Mouse (Mus musculus): Measurements from ENCODE around the gene Zfp747. TPM values are rescaled to one million over a fixed set of nuclear protein-coding genes. Genes with fewer than 3 reads are reported as not detected.
A peak's percentile ranks its signal among the peaks of the same experiment; 100 is the strongest.
"Not testable (repeated sequence)": the region's sequence is repeated elsewhere in the genome, so short reads cannot be mapped to it uniquely, and the experiment has no call there.

Zfp747 gene
- polyA plus RNA-seq, 1 experiment, result 35.5 TPM

GRCm38 (mm10) chr7:127402980-127403379 is 27.1 kb upstream of the Zfp747 start:
- Histone ChIP-seq H3K4me1 (ENCODE audit: control insufficient read depth, insufficient read depth, insufficient read length, low read length) (peaks cover 12% of the 10 kb centered on the region), H3K27ac (ENCODE audit: insufficient read depth, low read depth, low read length) (no peak overlapping the region), H3K36me3 (ENCODE audit: control insufficient read depth, insufficient read depth, low read length) (peaks cover 1% of the 10 kb centered on the region; the same call in 1 of the 2 replicates), H3K4me3 (ENCODE audit: low read depth, low read length) (no peak overlapping the region), H3K27me3 (ENCODE audit: control insufficient read depth, insufficient read depth, low read length) (no peaks in the 10 kb centered on the region)
- WGBS, result 57% methylated on average over 2 of the region's 2 CpGs
- TF ChIP-seq CTCF (IDR thresholded peaks at IDR 0.05; ENCODE audit: extremely low read depth, insufficient read length, insufficient replicate concordance, low read depth, low read length) (no peak), POLR2A (IDR thresholded peaks at IDR 0.05; ENCODE audit: low read depth, low read length) (no peak)

GRCm38 (mm10) chr7:127400355-127400754 is 24.5 kb upstream of the Zfp747 start:
- 25% methylated on average over 3 of the region's 3 CpGs for WGBS
- Histone ChIP-seq H3K36me3 (ENCODE audit: control insufficient read depth, insufficient read depth, low read length) (peaks cover 1% of the 10 kb centered on the region; the same call in 1 of the 2 replicates), H3K27me3 (ENCODE audit: control insufficient read depth, insufficient read depth, low read length) (no peaks in the 10 kb centered on the region), H3K27ac (ENCODE audit: insufficient read depth, low read depth, low read length) (peak overlapping the region; percentile 59), H3K4me3 (ENCODE audit: low read depth, low read length) (no peak overlapping the region), H3K4me1 (ENCODE audit: control insufficient read depth, insufficient read depth, insufficient read length, low read length) (peaks cover 9% of the 10 kb centered on the region)
- TF ChIP-seq POLR2A (IDR thresholded peaks at IDR 0.05; ENCODE audit: low read depth, low read length) (no peak), CTCF (IDR thresholded peaks at IDR 0.05; ENCODE audit: extremely low read depth, insufficient read length, insufficient replicate concordance, low read depth, low read length) (no peak)

GRCm38 (mm10) chr7:127393944-127394333 is 18.1 kb upstream of the Zfp747 start:
- Histone ChIP-seq H3K27me3 (ENCODE audit: control insufficient read depth, insufficient read depth, low read length) (no peaks in the 10 kb centered on the region), H3K4me3 (ENCODE audit: low read depth, low read length) (peak overlapping the region; percentile 41), H3K4me1 (ENCODE audit: control insufficient read depth, insufficient read depth, insufficient read length, low read length) (peaks cover 11% of the 10 kb centered on the region), H3K36me3 (ENCODE audit: control insufficient read depth, insufficient read depth, low read length) (peaks cover 8% of the 10 kb centered on the region), H3K27ac (ENCODE audit: insufficient read depth, low read depth, low read length) (peak overlapping the region; percentile 64)
- no peak for TF ChIP-seq POLR2A (IDR thresholded peaks at IDR 0.05; ENCODE audit: low read depth, low read length)
- no peak for TF ChIP-seq CTCF (IDR thresholded peaks at IDR 0.05; ENCODE audit: extremely low read depth, insufficient read length, insufficient replicate concordance, low read depth, low read length)
- 1% methylated on average over 7 of the region's 7 CpGs for WGBS

GRCm38 (mm10) chr7:127393157-127393943 is 17.5 kb upstream of the Zfp747 start, which contains the start of gene E430018J23Rik:
Gene E430018J23Rik (minus strand): TSS chr7:127393629.
- WGBS, result under 1% methylated on average over 45 of the region's 45 CpGs
- TF ChIP-seq POLR2A (IDR thresholded peaks at IDR 0.05; ENCODE audit: low read depth, low read length), result no peak; the same call in 1 of the 2 replicates
- TF ChIP-seq CTCF (IDR thresholded peaks at IDR 0.05; ENCODE audit: extremely low read depth, insufficient read length, insufficient replicate concordance, low read depth, low read length), result no peak
- Histone ChIP-seq H3K27me3 (ENCODE audit: control insufficient read depth, insufficient read depth, low read length) (no peaks in the 10 kb centered on the region), H3K4me3 (ENCODE audit: low read depth, low read length) (peak within 1 kb of the TSS; percentile 87), H3K4me1 (ENCODE audit: control insufficient read depth, insufficient read depth, insufficient read length, low read length) (peaks cover 11% of the 10 kb centered on the region), H3K27ac (ENCODE audit: insufficient read depth, low read depth, low read length) (peak within 1 kb of the TSS; percentile 92), H3K36me3 (ENCODE audit: control insufficient read depth, insufficient read depth, low read length) (peaks cover 8% of the 10 kb centered on the region)

- H3K27ac ChIP-seq (ENCODE audit: insufficient read depth, low read depth, low read length), result no peak overlapping the region
- H3K27me3 ChIP-seq (ENCODE audit: control insufficient read depth, insufficient read depth, low read length), result no peaks in the 10 kb centered on the region
- peaks cover 9% of the 10 kb centered on the region; the same call in 1 of the 2 replicates for H3K4me1 ChIP-seq (ENCODE audit: control insufficient read depth, insufficient read depth, insufficient read length, low read length)
- H3K36me3 ChIP-seq (ENCODE audit: control insufficient read depth, insufficient read depth, low read length), result peaks cover 8% of the 10 kb centered on the region
- no peak for TF ChIP-seq CTCF (IDR thresholded peaks at IDR 0.05; ENCODE audit: extremely low read depth, insufficient read length, insufficient replicate concordance, low read depth, low read length)
- no peak for TF ChIP-seq POLR2A (IDR thresholded peaks at IDR 0.05; ENCODE audit: low read depth, low read length)
- H3K4me3 ChIP-seq (ENCODE audit: low read depth, low read length), result peak overlapping the region; percentile 87
- WGBS, result 68% methylated on average over 8 of the region's 8 CpGs
These were observed 16.5 kb upstream of the Zfp747 start for GRCm38 (mm10) chr7:127392251-127392824.

GRCm38 (mm10) chr7:127391538-127391937 is 15.7 kb upstream of the Zfp747 start:
- 97% methylated on average over 16 of the region's 16 CpGs for WGBS
- no peaks in the 10 kb centered on the region for H3K27me3 ChIP-seq (ENCODE audit: control insufficient read depth, insufficient read depth, low read length)
- H3K4me1 ChIP-seq (ENCODE audit: control insufficient read depth, insufficient read depth, insufficient read length, low read length), result peaks cover 10% of the 10 kb centered on the region; the same call in 1 of the 2 replicates
- no peak overlapping the region for H3K4me3 ChIP-seq (ENCODE audit: low read depth, low read length)
- TF ChIP-seq CTCF (IDR thresholded peaks at IDR 0.05; ENCODE audit: extremely low read depth, insufficient read length, insufficient replicate concordance, low read depth, low read length) (no peak), POLR2A (IDR thresholded peaks at IDR 0.05; ENCODE audit: low read depth, low read length) (no peak)
- H3K27ac ChIP-seq (ENCODE audit: insufficient read depth, low read depth, low read length), result no peak overlapping the region
- H3K36me3 ChIP-seq (ENCODE audit: control insufficient read depth, insufficient read depth, low read length), result peaks cover 8% of the 10 kb centered on the region

- no peaks in the 10 kb centered on the region for H3K27me3 ChIP-seq (ENCODE audit: control insufficient read depth, insufficient read depth, low read length)
- H3K4me1 ChIP-seq (ENCODE audit: control insufficient read depth, insufficient read depth, insufficient read length, low read length), result peaks cover 10% of the 10 kb centered on the region; the same call in 1 of the 2 replicates
- H3K36me3 ChIP-seq (ENCODE audit: control insufficient read depth, insufficient read depth, low read length), result peaks cover 8% of the 10 kb centered on the region
- WGBS, result 78% methylated on average over 7 of the region's 7 CpGs
- H3K4me3 ChIP-seq (ENCODE audit: low read depth, low read length), result no peak overlapping the region
- TF ChIP-seq POLR2A (IDR thresholded peaks at IDR 0.05; ENCODE audit: low read depth, low read length) (no peak), CTCF (IDR thresholded peaks at IDR 0.05; ENCODE audit: extremely low read depth, insufficient read length, insufficient replicate concordance, low read depth, low read length) (no peak)
- no peak overlapping the region for H3K27ac ChIP-seq (ENCODE audit: insufficient read depth, low read depth, low read length)
These were observed 14.5 kb upstream of the Zfp747 start for GRCm38 (mm10) chr7:127390306-127390705.

- not testable (repeated sequence) for H3K27me3 ChIP-seq (ENCODE audit: control insufficient read depth, insufficient read depth, low read length); H3K27ac ChIP-seq (ENCODE audit: insufficient read depth, low read depth, low read length); H3K4me1 ChIP-seq (ENCODE audit: control insufficient read depth, insufficient read depth, insufficient read length, low read length); H3K4me3 ChIP-seq (ENCODE audit: low read depth, low read length)
- H3K36me3 ChIP-seq (ENCODE audit: control insufficient read depth, insufficient read depth, low read length), result peaks cover 11% of the 10 kb centered on the region
These were observed 12.4 kb upstream of the Zfp747 start for GRCm38 (mm10) chr7:127388201-127388600.
